Comparison of ENCODE assay signal across 12 mouse cellular contexts in genomic region chr2:29402550-29403076, GRCm38 (mm10). TPM values are rescaled to one million over a fixed set of nuclear protein-coding genes. Genes with fewer than 3 reads are reported as not detected.
DNase-seq lines count a peak whose midpoint lies in the region; ATAC-seq lines count a peak whose summit lies in the region.
"Had no signal": no experiment of that assay in that cellular context is flagged by ENCODE, and none has a peak within 500 bp of the region (broad histone marks: within the 10 kb centered on the region; RNA-seq: fewer than 3 reads in every experiment).

No protein-coding gene starts in this region.

- H3K4me1 ChIP-seq in forebrain, embryonic 13.5 days, result peaks cover 43% of the 10 kb centered on the region
- peaks cover 29% of the 10 kb centered on the region for H3K4me1 ChIP-seq in forebrain, embryonic 10.5 days
- H3K4me1 ChIP-seq in lung, embryonic 15.5 days, result peaks cover 32% of the 10 kb centered on the region
- peaks cover 16% of the 10 kb centered on the region for H3K4me1 ChIP-seq in liver, embryonic 12.5 days

- no peak overlapping the region for H3K9ac ChIP-seq in forebrain, embryonic 13.5 days
- no peak overlapping the region for H3K9ac ChIP-seq in lung, embryonic 15.5 days
- no peak overlapping the region for H3K9ac ChIP-seq in liver, embryonic 12.5 days

- no peak overlapping the region for H3K4me2 ChIP-seq in forebrain, embryonic 13.5 days
- no peak overlapping the region for H3K4me2 ChIP-seq in lung, embryonic 15.5 days
- no peak overlapping the region for H3K4me2 ChIP-seq in liver, embryonic 12.5 days
- H3K4me2 ChIP-seq: liver, embryonic 11.5 days had no signal

- 72% methylated on average over 3 of the region's 3 CpGs for WGBS in forebrain, embryonic 13.5 days
- WGBS in forebrain, embryonic 10.5 days, result 92% methylated on average over 3 of the region's 3 CpGs
- 68% methylated on average over 3 of the region's 3 CpGs for WGBS in lung, embryonic 15.5 days
- 66% methylated on average over 3 of the region's 3 CpGs for WGBS in liver, embryonic 12.5 days (ENCODE audit: insufficient replicate concordance)

- no peak for DNase-seq in forebrain, embryonic 10.5 days (ENCODE audit: extremely low spot score, low spot score)
- DNase-seq in kidney, postnatal 10 days, result peak; percentile 49
- DNase-seq in kidney, adult 11 months, result no peak
- peak; percentile 28 for DNase-seq in NIH3T3 (ENCODE audit: low read depth)
- no peak for DNase-seq in c-Kit-positive CD71-positive TER-119-positive erythroid progenitor cells, embryonic 14.5 days (ENCODE audit: low spot score)
- DNase-seq: layer of hippocampus, postnatal 36 days; right cerebral cortex, postnatal 25 days had no signal

- peak; percentile 33; the same call in 1 of the 2 replicates for ATAC-seq in forebrain, embryonic 13.5 days
- peak; percentile 63; the same call in 1 of the 2 replicates for ATAC-seq in lung, embryonic 15.5 days (ENCODE audit: borderline replicate concordance, extremely low read depth, low FRiP score, low TSS enrichment)
- ATAC-seq in liver, embryonic 12.5 days, result no peak
- ATAC-seq: CD4-positive, CD25-positive, alpha-beta regulatory T cell, adult 4 months had no signal

- H3K27me3 ChIP-seq in forebrain, embryonic 13.5 days, result no peaks in the 10 kb centered on the region
- H3K27me3 ChIP-seq in forebrain, embryonic 10.5 days (ENCODE audit: poor library complexity, severe bottlenecking), result no peaks in the 10 kb centered on the region
- no peaks in the 10 kb centered on the region for H3K27me3 ChIP-seq in lung, embryonic 15.5 days
- H3K27me3 ChIP-seq in liver, embryonic 12.5 days (replicated peaks), result no peaks in the 10 kb centered on the region

- no peak overlapping the region for H3K4me3 ChIP-seq in forebrain, embryonic 13.5 days
- H3K4me3 ChIP-seq in forebrain, embryonic 10.5 days, result no peak overlapping the region
- no peak overlapping the region for H3K4me3 ChIP-seq in lung, embryonic 15.5 days
- H3K4me3 ChIP-seq in liver, embryonic 12.5 days, result no peak overlapping the region

- no peaks in the 10 kb centered on the region for H3K9me3 ChIP-seq in forebrain, embryonic 13.5 days (replicated peaks)
- no peaks in the 10 kb centered on the region for H3K9me3 ChIP-seq in forebrain, embryonic 10.5 days
- no peaks in the 10 kb centered on the region for H3K9me3 ChIP-seq in lung, embryonic 15.5 days
- no peaks in the 10 kb centered on the region for H3K9me3 ChIP-seq in liver, embryonic 12.5 days (replicated peaks)

- no peaks in the 10 kb centered on the region for H3K36me3 ChIP-seq in forebrain, embryonic 13.5 days (ENCODE audit: poor library complexity, severe bottlenecking)
- no peaks in the 10 kb centered on the region for H3K36me3 ChIP-seq in forebrain, embryonic 10.5 days (replicated peaks)
- H3K36me3 ChIP-seq in lung, embryonic 15.5 days, result no peaks in the 10 kb centered on the region
- no peaks in the 10 kb centered on the region for H3K36me3 ChIP-seq in liver, embryonic 12.5 days

- no peak overlapping the region; the same call in 1 of the 2 replicates for H3K27ac ChIP-seq in forebrain, embryonic 13.5 days
- no peak overlapping the region for H3K27ac ChIP-seq in forebrain, embryonic 10.5 days
- no peak overlapping the region for H3K27ac ChIP-seq in lung, embryonic 15.5 days
- H3K27ac ChIP-seq in liver, embryonic 12.5 days, result no peak overlapping the region

RNA-seq across cellular contexts. Expression of gene Med27, which starts 56.0 kb away (rescaled TPM):
- polyA plus RNA-seq in forebrain, embryonic 13.5 days (2015; fragmentation: Nextera tagmentation; extraction: Ambion mirVana), result 98.0 and 100 TPM in 2 replicates
- polyA plus RNA-seq in forebrain, embryonic 10.5 days (2016; fragmentation: Nextera tagmentation; extraction: Ambion mirVana), result 59.7 and 63.3 TPM in 2 replicates
- polyA plus RNA-seq in lung, embryonic 15.5 days (2015; fragmentation: Nextera tagmentation; extraction: Ambion mirVana), result 47.9 and 49.5 TPM in 2 replicates
- 28.9 and 30.9 TPM in 2 replicates for polyA plus RNA-seq in liver, embryonic 12.5 days (2016; fragmentation: Nextera tagmentation; extraction: Ambion mirVana)

Comparison
In these comparisons a context has a peak if more than half of its experiments do, and no peak if none do; other contexts are left out.
1. DNase-seq: peak in kidney, postnatal 10 days (single experiment) and NIH3T3 (single experiment); none in forebrain, embryonic 10.5 days (single experiment), kidney, adult 11 months (single experiment) and c-Kit-positive CD71-positive TER-119-positive erythroid progenitor cells, embryonic 14.5 days (single experiment).